Mouse (Mus musculus) MEL (cell line): ENCODE results near the gene Rhot2. TPM values are rescaled to one million over a fixed set of nuclear protein-coding genes. Genes with fewer than 3 reads are reported as not detected.

Experiments
- DNase-seq: peaks from one replicate; pipeline ENCODE4 v3.0.0; 2011; ENCODE audit warnings: low read depth, low spot score
- H3K27ac ChIP-seq: 2 replicates; pipeline ENCODE4 v1.5.1; 2012; ENCODE audit warnings: low read depth, mild to moderate bottlenecking, control low read depth, low read length, moderate library complexity; ENCODE audit not compliant: control insufficient read depth
- H3K27me3 ChIP-seq, 2 experiments: fragments of 150-350 bp in 1 of 2; sonication (generic) in 1 of 2; 2 replicates each; pipeline ENCODE4 v1.6.1; 2012; ENCODE audit warnings: low read length in 2 of 2, mild to moderate bottlenecking in 2 of 2, improper control_type of control experiment in 1 of 2, moderate library complexity in 1 of 2; ENCODE audit not compliant: insufficient read depth in 2 of 2, control insufficient read depth in 1 of 2
- H3K36me3 ChIP-seq, 2 experiments: 2 replicates each; pipeline ENCODE4 v1.6.1; 2012 to 2014; ENCODE audit warnings: low read length in 2 of 2, improper control_type of control experiment in 1 of 2, inconsistent platforms in 1 of 2, mild to moderate bottlenecking in 1 of 2; ENCODE audit not compliant: insufficient read depth in 2 of 2, control insufficient read depth in 1 of 2
- H3K4me1 ChIP-seq, 2 experiments: fragments of 150-350 bp in 1 of 2; sonication (generic) in 1 of 2; 2 replicates each; pipeline ENCODE4 v1.6.1; 2012; ENCODE audit warnings: low read length in 2 of 2, improper control_type of control experiment in 1 of 2, mild to moderate bottlenecking in 1 of 2; ENCODE audit not compliant: insufficient read depth in 2 of 2, control insufficient read depth in 1 of 2
- H3K4me3 ChIP-seq, 2 experiments: fragments of 150-350 bp in 1 of 2; sonication (generic) in 1 of 2; 2 replicates each; pipeline ENCODE4 v1.5.1; 2012; ENCODE audit warnings: low read depth in 2 of 2, low read length in 2 of 2, mild to moderate bottlenecking in 2 of 2, moderate library complexity in 2 of 2, control low read depth in 1 of 2, improper control_type of control experiment in 1 of 2; ENCODE audit not compliant: control insufficient read depth in 1 of 2, insufficient read depth in 1 of 2
- H3K79me2 ChIP-seq: 2 replicates; pipeline ENCODE4 v1.6.1; 2012; ENCODE audit warnings: mild to moderate bottlenecking, low read length, moderate library complexity; ENCODE audit not compliant: control insufficient read depth, poor library complexity, insufficient read depth
- H3K9ac ChIP-seq: 2 replicates; pipeline ENCODE4 v1.6.1; 2012; ENCODE audit warnings: low read depth, mild to moderate bottlenecking, control low read depth, low read length, moderate library complexity; ENCODE audit not compliant: control insufficient read depth, poor library complexity, severe bottlenecking
- H3K9me3 ChIP-seq: fragments of 150-350 bp; sonication (generic); replicated peaks from 2 replicates; pipeline ENCODE4 v1.6.1; 2012; ENCODE audit warnings: mild to moderate bottlenecking, low read length, improper control_type of control experiment, moderate library complexity; ENCODE audit not compliant: insufficient read depth
- CHD1 ChIP-seq: IDR thresholded peaks from 2 replicates; pipeline ENCODE4 v1.6.1; 2012; ENCODE audit warnings: low read depth, mild to moderate bottlenecking, inconsistent platforms, low read length, improper control_type of control experiment
- CHD2 ChIP-seq: IDR thresholded peaks from 2 replicates; pipeline ENCODE4 v1.6.1; 2011; ENCODE audit warnings: low read length, improper control_type of control experiment
- E2F4 ChIP-seq: IDR thresholded peaks from 2 replicates; pipeline ENCODE4 v1.6.1; 2011; ENCODE audit warnings: low read depth, low read length, improper control_type of control experiment, borderline replicate concordance
- EP300 ChIP-seq, 2 experiments: IDR thresholded peaks; 2 replicates each; pipeline ENCODE4 v1.6.1; 2011; ENCODE audit warnings: improper control_type of control experiment in 2 of 2, low read length in 2 of 2, low read depth in 1 of 2, mild to moderate bottlenecking in 1 of 2
- ETS1 ChIP-seq: IDR thresholded peaks from 2 replicates; pipeline ENCODE4 v1.6.1; 2012; ENCODE audit warnings: low read depth, mild to moderate bottlenecking, inconsistent platforms, low read length, improper control_type of control experiment, moderate library complexity
- GABPA ChIP-seq: IDR thresholded peaks from 2 replicates; pipeline ENCODE4 v1.6.1; 2012; ENCODE audit warnings: low read depth, mild to moderate bottlenecking, inconsistent platforms, low read length, improper control_type of control experiment, moderate library complexity
- HCFC1 ChIP-seq: IDR thresholded peaks from 2 replicates; pipeline ENCODE4 v1.6.1; 2012; ENCODE audit warnings: low read depth, mild to moderate bottlenecking, inconsistent platforms, low read length, improper control_type of control experiment, moderate library complexity
- KAT2A ChIP-seq: conservative IDR thresholded peaks from 2 replicates; pipeline ENCODE4 v1.6.1; 2012; ENCODE audit warnings: low read depth, low read length, improper control_type of control experiment, inconsistent platforms
- MAZ ChIP-seq: IDR thresholded peaks from 2 replicates; pipeline ENCODE4 v1.6.1; 2012; ENCODE audit warnings: low read depth, mild to moderate bottlenecking, inconsistent platforms, low read length, improper control_type of control experiment
- MEF2A ChIP-seq: IDR thresholded peaks from 2 replicates; pipeline ENCODE4 v1.6.1; 2014; ENCODE audit warnings: low read depth, mild to moderate bottlenecking, inconsistent platforms, low read length, improper control_type of control experiment; ENCODE audit not compliant: poor library complexity, insufficient replicate concordance, severe bottlenecking; ENCODE audit errors: extremely low read depth
- MXI1 ChIP-seq: IDR thresholded peaks from 2 replicates; pipeline ENCODE4 v1.6.1; 2011; ENCODE audit warnings: mild to moderate bottlenecking, low read depth, low read length, improper control_type of control experiment
- NRF1 ChIP-seq: IDR thresholded peaks from 2 replicates; pipeline ENCODE4 v1.6.1; 2014; ENCODE audit warnings: low read depth, mild to moderate bottlenecking, inconsistent platforms, low read length, improper control_type of control experiment, moderate library complexity; ENCODE audit not compliant: poor library complexity, insufficient read depth, severe bottlenecking
- POLR2AphosphoS2 ChIP-seq: IDR thresholded peaks from 2 replicates; pipeline ENCODE4 v1.6.1; 2011; ENCODE audit warnings: low read length, improper control_type of control experiment
- RAD21 ChIP-seq: IDR thresholded peaks from 2 replicates; pipeline ENCODE4 v1.6.1; 2011; ENCODE audit warnings: mild to moderate bottlenecking, low read depth, low read length, improper control_type of control experiment
- SIN3A ChIP-seq: IDR thresholded peaks from 2 replicates; pipeline ENCODE4 v1.6.1; 2012; ENCODE audit warnings: low read length, improper control_type of control experiment, inconsistent platforms
- SMC3 ChIP-seq: IDR thresholded peaks from 2 replicates; pipeline ENCODE4 v1.6.1; 2011; ENCODE audit warnings: low read depth, low read length, improper control_type of control experiment
- TAL1 ChIP-seq: IDR thresholded peaks from 2 replicates; pipeline ENCODE4 v1.6.1; 2012; ENCODE audit warnings: mild to moderate bottlenecking, inconsistent platforms, low read length, moderate library complexity, mixed read lengths
- TBP ChIP-seq: IDR thresholded peaks from 2 replicates; pipeline ENCODE4 v1.8.0; 2011; ENCODE audit warnings: low read depth, low read length, improper control_type of control experiment
- TCF12 ChIP-seq: IDR thresholded peaks from 2 replicates; pipeline ENCODE4 v1.6.1; 2014; ENCODE audit warnings: low read depth, mild to moderate bottlenecking, inconsistent platforms, low read length, improper control_type of control experiment, moderate library complexity
- UBTF ChIP-seq: IDR thresholded peaks from 2 replicates; pipeline ENCODE4 v1.6.1; 2012; ENCODE audit warnings: low read depth, mild to moderate bottlenecking, inconsistent platforms, low read length, improper control_type of control experiment, moderate library complexity, borderline replicate concordance; ENCODE audit not compliant: insufficient read depth
- USF1 ChIP-seq: IDR thresholded peaks from 2 replicates; pipeline ENCODE4 v1.6.1; 2014; ENCODE audit warnings: low read depth, mild to moderate bottlenecking, inconsistent platforms, low read length, improper control_type of control experiment, moderate library complexity
- ZKSCAN1 ChIP-seq: IDR thresholded peaks from 2 replicates; pipeline ENCODE4 v1.6.1; 2012; ENCODE audit warnings: low read depth, mild to moderate bottlenecking, inconsistent platforms, low read length, improper control_type of control experiment, moderate library complexity
- ZMIZ1 ChIP-seq: IDR thresholded peaks from 2 replicates; pipeline ENCODE4 v1.6.1; 2012; ENCODE audit warnings: low read depth, mild to moderate bottlenecking, inconsistent platforms, low read length, improper control_type of control experiment, moderate library complexity
- polyA plus RNA-seq, 2 experiments: library from polyadenylated mRNA; stranded (reverse) in 1 of 2; unstranded in 1 of 2; fragments of >175 nt in 1 of 2; fragments of >200 nt in 1 of 2; gene quantifications; 2 replicates each; pipeline versions ENCODE4 v1.2.1 to v1.2.4; 2012; ENCODE audit warnings: low replicate concordance in 2 of 2, low read depth in 1 of 2; ENCODE audit not compliant: insufficient read length in 2 of 2, insufficient read depth in 1 of 2, missing spikeins in 1 of 2
- total RNA-seq: library from RNA; depleted of rRNA; stranded (reverse); fragments of 300-350 nt; gene quantifications from 2 replicates; pipeline ENCODE4 v1.2.3, GENCODE M21; 2012

The Rhot2 gene
- total and polyA plus RNA-seq, 3 experiments, result 29.1 to 54.5 TPM; not detected in 1

GRCm38 (mm10) chr17:25823452-25823851 is 21.2 kb downstream of the Rhot2 start, which contains the start of gene Wdr24 (continued):
- TF ChIP-seq KAT2A (peak; percentile 75), CHD2 (no peak), ZMIZ1 (peak; percentile 68; the same call in 1 of the 2 replicates), MXI1 (no peak; the same call in 1 of the 2 replicates), ETS1 (no peak), EP300 (IDR thresholded peaks at IDR 0.05; ENCODE audit: low read depth in 1 of 2, low read length in 2 of 2) (no peak), GABPA (no peak), TAL1 (no peak), MEF2A (no peak), HCFC1 (peak; percentile 96), ZKSCAN1 (no peak), SMC3 (no peak), TBP (peak; percentile 97), TCF12 (peak; percentile 83), USF1 (no peak; the same call in 1 of the 2 replicates), RAD21 (no peak), CHD1 (no peak), POLR2AphosphoS2 (peak; percentile 76), UBTF (no peak), MAZ (peak; percentile 27; the same call in 1 of the 2 replicates), SIN3A (peak; percentile 89)

- TF ChIP-seq ETS1, result no peak
- no peak for TF ChIP-seq E2F4
- TF ChIP-seq CHD1, result no peak
- no peak for TF ChIP-seq UBTF
- TF ChIP-seq NRF1, result no peak
- TF ChIP-seq, all 39 proteins: peak for 0
- no peak overlapping the region for H3K4me3 ChIP-seq
- H3K9ac ChIP-seq, result no peak overlapping the region
- peaks cover 0 to 4% of the 10 kb centered on the region in 2 experiments; a peak in 1 of 4 replicates for H3K4me1 ChIP-seq
- H3K36me3 ChIP-seq, result peaks cover 0 to 4% of the 10 kb centered on the region in 2 experiments; a peak in 1 of 4 replicates
- no peaks in the 10 kb centered on the region for H3K9me3 ChIP-seq
- no peak for DNase-seq
- H3K27ac ChIP-seq, result no peak overlapping the region
- peaks cover 0 to 2% of the 10 kb centered on the region in 2 experiments; a peak in 2 of 4 replicates for H3K27me3 ChIP-seq
- H3K79me2 ChIP-seq, result peaks cover 6% of the 10 kb centered on the region
Measured at GRCm38 (mm10) chr17:25818851-25819780, 25.5 kb downstream of the Rhot2 start.
